Mouse (Mus musculus) heart, postnatal 0 days (tissue): ENCODE measurements around the gene Pigt. TPM values are rescaled to one million over a fixed set of nuclear protein-coding genes. Genes with fewer than 3 reads are reported as not detected.
A peak's percentile ranks its signal among the peaks of the same experiment; 100 is the strongest.

ENCODE experiments used
- ATAC-seq: fragments of 200-750 bp; cut with Nextera tagmentation; 2 replicates; pipeline ENCODE4 v1.8.0; 2017; ENCODE audit warnings: low read depth, moderate number of reproducible peaks, moderate library complexity; ENCODE audit not compliant: insufficient read depth
- DNase-seq: peaks from one replicate; pipeline ENCODE4 v3.0.0-alpha.2; 2016; ENCODE audit warnings: low spot score
- H3K27ac ChIP-seq: fragments of 300-500 bp; sonication (generic); 2 replicates; pipeline ENCODE4 v1.5.1; 2014; ENCODE audit warnings: low read depth, mild to moderate bottlenecking
- H3K27me3 ChIP-seq: fragments of 300-500 bp; sonication (generic); 2 replicates; pipeline ENCODE4 v1.6.1; 2014; ENCODE audit warnings: low read length, mixed read lengths; ENCODE audit not compliant: control insufficient read depth, insufficient read depth
- H3K36me3 ChIP-seq: fragments of 300-500 bp; sonication (generic); replicated peaks from 2 replicates; pipeline ENCODE4 v1.6.1; 2014; ENCODE audit warnings: low read length, mixed read lengths; ENCODE audit not compliant: control insufficient read depth, insufficient read depth
- H3K4me1 ChIP-seq: fragments of 300-500 bp; sonication (generic); 2 replicates; pipeline ENCODE4 v1.6.1; 2014; ENCODE audit warnings: antibody characterized with exemption; ENCODE audit not compliant: control insufficient read depth, insufficient read depth
- H3K4me2 ChIP-seq: fragments of 300-500 bp; sonication (generic); 2 replicates; pipeline ENCODE4 v1.6.1; 2014; ENCODE audit warnings: low read depth, mild to moderate bottlenecking, low read length, moderate library complexity
- H3K4me3 ChIP-seq: fragments of 300-500 bp; sonication (generic); 2 replicates; pipeline ENCODE4 v1.5.1; 2014; ENCODE audit warnings: low read depth, low read length
- H3K9ac ChIP-seq: fragments of 300-500 bp; sonication (generic); replicated peaks from 2 replicates; pipeline ENCODE4 v1.6.1; 2014; ENCODE audit warnings: low read depth, low read length, mixed read lengths
- H3K9me3 ChIP-seq: fragments of 300-500 bp; sonication (generic); replicated peaks from 2 replicates; pipeline ENCODE4 v1.6.1; 2016; ENCODE audit warnings: low read length; ENCODE audit not compliant: control insufficient read depth
- CTCF ChIP-seq: IDR thresholded peaks from 2 replicates; pipeline ENCODE4 v1.5.1; 2016; ENCODE audit warnings: antibody characterized with exemption, control low read depth, low read depth
- EP300 ChIP-seq: IDR thresholded peaks from 2 replicates; pipeline ENCODE4 v1.6.1; 2016; ENCODE audit warnings: antibody characterized with exemption, low read depth
- whole genome bisulfite sequencing: fragments of 180-500 bp; shearing (Covaris S2); extraction: QIAGEN DNeasy Blood & Tissue Kit; methylation state at CpG from one replicate; pipeline ENCODE4 v1.1.7; 2014; 5-methylcytosine and 5-hydroxymethylcytosine counted together
- polyA plus RNA-seq: library from polyadenylated mRNA; unstranded; fragments of >200 nt; fragmentation: Nextera tagmentation; extraction: Ambion mirVana; gene quantifications from 2 replicates; pipeline ENCODE4 v1.2.1, GENCODE M21; 2015
- total RNA-seq: library from RNA; depleted of rRNA; stranded (reverse); fragments of >200 nt; gene quantifications from 2 replicates; pipeline ENCODE4 v1.2.3, GENCODE M21; 2014; ENCODE audit warnings: low replicate concordance

Pigt gene
- total and polyA plus RNA-seq, 2 experiments from 2014 or later = 30.9 to 45.0 TPM

DNA sequence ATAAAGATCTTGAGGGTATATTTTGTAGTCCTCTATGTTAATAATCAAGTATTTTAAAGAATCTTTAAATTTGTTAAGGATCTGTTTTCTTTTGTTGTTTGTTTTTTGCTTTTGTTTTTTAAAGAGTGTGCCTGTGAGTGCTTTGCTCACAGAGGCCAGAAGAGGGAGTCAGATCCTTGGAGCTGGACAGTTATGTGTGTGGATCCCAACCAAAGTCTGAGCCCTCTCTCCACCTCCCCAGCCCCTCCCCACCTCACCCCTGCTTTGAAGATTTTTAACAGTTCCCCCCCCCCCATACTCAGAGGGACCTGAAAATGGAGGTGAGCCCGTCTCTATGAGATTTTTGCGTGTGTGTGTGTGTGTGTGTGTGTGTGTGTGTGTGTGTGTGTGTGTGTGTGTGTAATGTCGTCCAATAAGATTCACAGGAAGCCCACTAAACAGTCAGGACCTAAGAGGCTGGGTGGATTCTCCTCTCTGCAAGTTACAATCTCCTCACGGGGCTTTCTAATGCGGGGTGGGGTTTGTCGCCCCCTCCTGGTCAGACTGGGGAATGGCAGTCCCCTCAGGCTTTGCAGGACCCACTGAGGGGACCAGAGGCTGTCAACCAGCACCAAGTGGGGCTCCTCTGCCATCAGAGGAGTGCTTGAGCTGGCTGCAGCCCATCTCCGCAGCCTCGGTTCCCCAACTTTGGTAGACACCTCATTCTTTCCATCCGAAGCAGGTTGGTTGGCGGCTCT is 20.3 kb downstream of the Pigt start:
- Histone ChIP-seq H3K27me3 (peaks cover 7% of the 10 kb centered on the region; the same call in 1 of the 2 replicates), H3K4me1 (no peaks in the 10 kb centered on the region; the same call in 1 of the 2 replicates), H3K4me3 (no peak overlapping the region), H3K9ac (no peak overlapping the region), H3K4me2 (no peak overlapping the region), H3K9me3 (0 out of 2 replicates have a peak, but pooled peaks cover 6% of the 10 kb centered on the region), H3K36me3 (no peaks in the 10 kb centered on the region), H3K27ac (no peak overlapping the region)
- DNase-seq = peak; percentile 65
- WGBS = 19% methylated on average over 8 of the region's 10 CpGs
- TF ChIP-seq CTCF (peak; percentile 76), EP300 (no peak)
- ATAC-seq = no peak

DNA sequence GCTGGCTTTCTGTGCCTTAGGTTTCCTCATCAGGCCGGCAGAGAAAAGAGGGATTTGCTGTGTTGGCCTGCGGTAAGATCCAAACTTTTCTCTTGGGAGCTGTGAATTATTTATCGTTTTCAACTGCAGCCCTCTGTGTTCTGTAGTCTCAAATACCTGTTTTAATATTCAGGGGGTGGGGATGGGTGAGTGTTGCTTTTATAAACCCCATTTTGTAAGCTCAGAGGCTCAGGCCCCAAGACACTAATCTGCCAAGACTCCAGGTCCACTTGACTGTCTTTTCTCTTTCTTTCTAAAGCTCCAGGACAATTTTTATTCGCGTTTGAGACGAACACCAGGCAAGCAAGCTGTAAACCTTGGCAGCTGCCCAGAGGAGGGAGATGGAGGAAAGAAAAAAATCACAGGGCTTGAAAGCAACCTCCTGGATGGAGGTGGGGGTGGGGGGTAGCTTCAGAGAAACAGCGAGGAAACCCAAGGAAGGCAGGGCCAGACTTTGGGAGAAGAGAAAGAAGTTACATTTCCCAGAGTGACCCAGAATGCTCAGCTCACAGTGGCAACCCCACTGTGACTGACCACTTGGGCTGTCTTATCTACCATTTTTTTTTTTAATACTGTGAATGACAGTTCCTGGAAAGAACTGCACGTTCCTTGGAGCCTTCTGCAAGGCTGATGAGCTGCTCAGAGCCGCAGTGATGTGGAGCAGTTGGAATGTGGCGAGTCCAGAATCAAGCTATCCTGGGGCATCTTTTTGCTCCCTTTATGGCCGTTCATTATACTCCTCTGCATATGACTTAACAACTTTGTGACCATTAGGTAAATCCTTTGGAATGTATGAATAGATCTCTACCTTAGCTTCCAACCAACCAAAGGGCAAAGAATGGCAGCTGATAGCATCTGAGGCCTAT is 21.2 kb downstream of the Pigt start:
- no peak overlapping the region for H3K9ac ChIP-seq

DNA sequence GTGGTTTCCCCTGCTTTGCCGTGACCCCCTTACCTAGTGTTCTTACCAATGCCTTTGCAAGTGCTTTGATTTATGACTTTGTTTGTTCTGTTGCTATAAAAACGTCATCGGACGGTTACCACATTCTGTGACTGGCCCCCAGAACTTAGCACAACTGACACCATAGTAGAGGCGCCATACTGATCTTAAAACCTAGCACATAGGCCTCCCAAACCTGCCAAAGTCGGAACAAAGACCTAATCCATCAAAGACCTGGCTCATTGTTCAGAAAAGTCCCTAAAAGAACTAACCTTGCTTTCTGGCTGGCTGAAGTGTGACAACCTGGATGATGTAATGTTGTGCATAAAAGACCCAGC is 21.8 kb downstream of the Pigt start:
- Histone ChIP-seq H3K9me3 (0 out of 2 replicates have a peak, but pooled peaks cover 6% of the 10 kb centered on the region), H3K27ac (no peak overlapping the region), H3K36me3 (no peaks in the 10 kb centered on the region), H3K9ac (no peak overlapping the region), H3K4me3 (no peak overlapping the region), H3K4me2 (no peak overlapping the region), H3K4me1 (no peaks in the 10 kb centered on the region), H3K27me3 (peaks cover 10% of the 10 kb centered on the region; the same call in 1 of the 2 replicates)
- no peak for DNase-seq
- WGBS = 74% methylated on average over 6 of the region's 6 CpGs
- no peak for ATAC-seq
- TF ChIP-seq CTCF (no peak), EP300 (no peak)

More for the DNA sequence above, 21.2 kb downstream of the Pigt start:
- Histone ChIP-seq H3K4me1 (no peaks in the 10 kb centered on the region), H3K4me3 (no peak overlapping the region), H3K4me2 (no peak overlapping the region), H3K27me3 (peaks cover 7% of the 10 kb centered on the region; the same call in 1 of the 2 replicates), H3K36me3 (no peaks in the 10 kb centered on the region), H3K9me3 (0 out of 2 replicates have a peak, but pooled peaks cover 6% of the 10 kb centered on the region), H3K27ac (no peak overlapping the region)
- 42% methylated on average over 11 of the region's 11 CpGs for WGBS
- no peak for ATAC-seq
- no peak for TF ChIP-seq EP300
- no peak for TF ChIP-seq CTCF
- DNase-seq = no peak

DNA sequence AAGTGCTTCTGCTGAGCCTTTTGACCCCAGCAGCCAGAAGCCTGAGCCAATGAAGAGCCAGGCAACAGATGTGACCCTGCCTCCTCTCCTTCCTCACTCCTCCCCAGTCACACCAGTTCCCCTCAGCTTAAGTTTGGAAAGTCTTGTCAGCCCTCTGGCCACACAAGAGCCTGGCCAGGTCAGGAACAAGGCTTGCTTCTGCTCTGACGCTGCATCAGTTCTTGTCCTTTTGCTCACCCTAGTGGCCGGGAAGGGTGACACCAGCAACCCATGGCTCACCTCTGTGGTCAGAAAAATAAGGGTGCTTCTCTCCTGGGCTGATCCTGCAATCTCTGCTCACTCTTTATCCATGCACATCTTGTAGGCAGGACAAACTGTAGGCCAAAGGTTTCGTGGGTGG is 23.5 kb downstream of the Pigt start:
- H3K4me3 ChIP-seq = no peak overlapping the region
- 5% methylated on average over 3 of the region's 3 CpGs for WGBS
- H3K4me1 ChIP-seq = no peaks in the 10 kb centered on the region
- H3K27me3 ChIP-seq = peaks cover 10% of the 10 kb centered on the region; the same call in 1 of the 2 replicates
- H3K9ac ChIP-seq = no peak overlapping the region
- DNase-seq (peak; percentile 65), ATAC-seq (peak; percentile 85)
- H3K9me3 ChIP-seq = 0 out of 2 replicates have a peak, but pooled peaks cover 6% of the 10 kb centered on the region
- H3K4me2 ChIP-seq = no peak overlapping the region
- no peaks in the 10 kb centered on the region for H3K36me3 ChIP-seq
- no peak overlapping the region for H3K27ac ChIP-seq
- TF ChIP-seq CTCF (peak; percentile 88), EP300 (no peak)

DNA sequence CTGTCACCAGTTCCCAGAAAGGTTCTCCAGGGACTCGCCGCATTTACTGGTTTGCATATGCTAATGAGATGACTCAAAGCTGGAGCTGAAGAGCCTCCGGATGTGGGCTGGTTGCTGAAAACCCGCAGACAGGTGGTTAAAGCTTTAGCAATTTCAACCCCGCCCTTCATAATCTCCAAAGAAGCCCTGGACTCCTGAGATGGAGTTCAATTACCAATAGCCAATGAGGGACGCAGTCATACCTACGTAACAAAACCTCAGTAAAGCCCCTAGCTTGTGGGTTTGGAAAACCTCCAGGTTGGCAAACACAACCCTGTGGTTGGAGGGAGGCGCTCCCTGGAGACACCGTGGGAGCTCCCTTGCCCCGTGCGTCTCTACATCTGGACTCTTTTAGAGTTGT is 24.5 kb downstream of the Pigt start:
- Histone ChIP-seq H3K4me1 (no peaks in the 10 kb centered on the region), H3K27ac (no peak overlapping the region), H3K9ac (no peak overlapping the region), H3K4me2 (no peak overlapping the region), H3K27me3 (peaks cover 10% of the 10 kb centered on the region; the same call in 1 of the 2 replicates), H3K9me3 (peaks cover 5% of the 10 kb centered on the region; the same call in 1 of the 2 replicates), H3K36me3 (no peaks in the 10 kb centered on the region), H3K4me3 (no peak overlapping the region)
- DNase-seq = no peak
- TF ChIP-seq EP300 (no peak), CTCF (no peak)
- WGBS = 12% methylated on average over 11 of the region's 11 CpGs
- no peak for ATAC-seq
